Mouse (Mus musculus) fibroblast of lung, adult 2 months (primary cell): ENCODE measurements around the gene Tex29.
A peak's percentile ranks its signal among the peaks of the same experiment; 100 is the strongest.

Source experiments
- DNase-seq: peaks from one replicate; pipeline ENCODE4 v3.0.0-alpha.2; 2011; ENCODE audit warnings: low read depth

Tex29 gene

DNA sequence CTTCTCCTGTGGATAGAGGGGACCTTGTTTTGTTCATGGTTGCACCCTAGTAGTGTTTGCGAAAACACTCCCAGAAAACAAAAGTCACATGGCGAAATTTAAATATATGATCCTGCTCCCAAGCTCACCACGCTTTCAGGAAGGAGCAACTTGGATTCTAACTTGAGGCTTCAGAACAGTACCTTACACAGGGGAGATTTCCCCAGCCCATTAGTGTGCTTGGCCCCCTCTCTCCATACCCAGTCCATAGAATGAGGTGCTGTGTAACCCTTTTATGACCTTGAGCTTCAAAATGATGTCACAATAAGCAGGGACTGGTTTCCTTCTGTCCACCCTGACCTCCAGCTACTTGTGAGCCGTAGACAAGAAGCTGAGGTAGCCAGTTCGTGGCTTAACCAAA is at the start of gene Tex29:
TSS of gene Tex29 (plus strand) at position 301 of the 400 bp plus-strand sequence.
- DNase-seq, result no peak

DNA sequence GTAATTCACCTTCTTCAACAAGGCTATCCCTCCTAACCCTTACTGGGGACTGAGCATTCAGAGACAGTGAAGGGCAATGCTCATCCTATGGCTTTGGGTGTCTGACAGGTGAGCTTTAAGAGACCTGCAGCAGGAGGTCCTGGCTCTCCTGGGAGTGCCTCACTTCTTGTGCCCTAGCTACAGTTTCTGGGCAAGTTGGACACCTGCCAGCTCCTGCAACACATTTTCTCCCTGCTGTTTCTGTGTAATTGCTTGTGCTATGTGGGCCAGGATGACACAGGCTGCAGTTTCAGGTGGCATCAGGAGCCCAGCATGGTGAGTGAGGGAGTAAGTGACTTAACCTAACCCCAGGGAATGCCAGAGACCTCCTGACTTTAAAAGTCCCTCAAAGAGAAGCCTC is 45.3 kb upstream of the Tex29 start:
- DNase-seq, result no peak

DNA sequence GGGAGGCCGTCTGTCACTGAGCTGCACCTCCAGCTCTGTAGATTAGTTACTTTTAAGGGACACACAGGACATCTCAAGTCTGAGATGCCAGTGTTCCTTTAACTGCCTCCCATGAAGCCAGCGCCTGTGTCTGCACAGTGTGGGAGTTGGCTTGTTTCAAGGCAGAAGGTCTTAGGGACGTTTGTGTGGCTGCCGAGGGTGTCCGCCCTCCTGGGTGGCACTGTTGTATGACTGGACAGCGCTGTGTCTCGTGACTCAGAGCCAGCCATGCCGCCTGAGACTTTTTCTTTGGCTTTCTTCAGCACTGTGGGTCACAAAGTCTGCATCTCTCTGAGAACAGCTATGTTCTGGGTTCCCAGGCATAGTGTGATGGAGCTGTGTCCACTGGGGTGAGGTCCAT is 43.1 kb upstream of the Tex29 start:
- no peak for DNase-seq

DNA sequence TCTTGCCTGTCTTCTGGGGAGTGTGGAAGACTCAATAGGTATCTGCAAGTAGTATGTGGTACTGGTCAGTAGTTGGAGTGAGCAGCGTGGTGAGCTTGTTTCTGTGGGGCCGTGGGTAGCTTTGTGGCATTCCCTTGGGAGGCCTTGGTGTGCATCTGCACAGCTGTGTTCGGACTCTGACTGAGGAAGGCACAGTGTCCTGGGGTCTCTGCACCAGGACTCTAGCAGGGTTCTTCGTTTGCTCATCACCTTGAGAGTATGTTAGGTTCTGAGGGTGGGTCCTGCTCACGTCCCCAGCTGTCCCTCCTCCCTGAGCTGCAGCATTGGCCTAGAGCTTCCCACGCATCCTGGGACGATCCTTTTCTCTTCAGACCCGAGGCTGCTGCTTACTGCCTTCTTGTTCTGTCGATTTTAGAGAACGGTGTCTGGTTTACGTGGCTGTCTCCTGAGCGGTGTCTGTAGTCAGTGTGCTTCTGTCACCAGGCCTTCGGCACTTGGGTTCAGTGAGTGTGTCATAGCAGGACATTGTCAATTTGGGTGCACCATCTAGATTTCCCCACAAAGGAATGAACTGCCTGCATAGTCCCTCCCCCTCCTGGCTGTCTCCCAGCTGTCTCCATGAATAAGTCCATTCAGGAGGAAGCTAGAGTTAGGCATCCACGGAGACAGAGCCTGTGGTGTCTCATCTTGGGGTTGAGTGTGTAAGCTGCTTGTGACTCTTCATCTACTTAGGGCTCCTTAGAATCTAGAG is 42.4 kb upstream of the Tex29 start:
- peak; percentile 38 for DNase-seq

DNA sequence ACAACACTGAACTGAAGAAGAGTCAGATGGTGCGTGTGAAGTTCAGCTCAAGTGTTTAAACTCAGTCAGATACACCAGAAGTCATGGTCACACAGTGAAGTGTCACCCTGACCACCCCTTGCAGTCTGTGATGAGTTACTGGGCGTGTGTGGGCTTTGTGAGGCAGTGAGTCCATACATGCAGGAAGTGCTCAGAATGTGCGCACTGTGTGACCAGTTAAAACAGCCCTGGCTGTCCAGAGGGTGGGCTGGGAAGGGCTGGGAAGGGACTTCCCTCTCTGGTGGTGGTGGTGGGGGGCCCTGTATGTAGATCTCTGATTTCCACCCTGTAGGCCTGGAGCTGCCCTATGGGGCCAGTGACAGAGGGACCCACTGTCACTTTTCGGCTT is 41.8 kb upstream of the Tex29 start:
- DNase-seq, result no peak

DNA sequence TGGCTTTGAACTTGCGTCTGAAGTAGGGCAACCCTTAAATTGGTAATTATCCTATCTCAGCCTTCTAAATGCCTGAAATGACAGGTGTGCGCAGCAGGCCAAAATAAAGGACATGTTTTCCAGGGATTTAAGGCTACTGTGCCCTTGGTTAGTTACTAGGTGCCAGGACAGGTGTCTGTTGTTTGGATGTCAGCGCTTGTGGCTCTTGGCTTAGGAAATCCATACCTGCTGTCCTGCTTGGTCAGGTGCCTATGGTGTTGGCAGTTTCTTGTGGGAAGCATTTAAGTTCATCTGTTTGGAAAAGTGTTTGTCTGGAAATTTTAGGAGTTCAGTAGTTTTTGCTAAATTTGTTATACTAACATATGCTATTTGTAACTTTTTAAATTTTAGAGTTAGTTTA is 41.2 kb upstream of the Tex29 start:
- DNase-seq, result no peak

DNA sequence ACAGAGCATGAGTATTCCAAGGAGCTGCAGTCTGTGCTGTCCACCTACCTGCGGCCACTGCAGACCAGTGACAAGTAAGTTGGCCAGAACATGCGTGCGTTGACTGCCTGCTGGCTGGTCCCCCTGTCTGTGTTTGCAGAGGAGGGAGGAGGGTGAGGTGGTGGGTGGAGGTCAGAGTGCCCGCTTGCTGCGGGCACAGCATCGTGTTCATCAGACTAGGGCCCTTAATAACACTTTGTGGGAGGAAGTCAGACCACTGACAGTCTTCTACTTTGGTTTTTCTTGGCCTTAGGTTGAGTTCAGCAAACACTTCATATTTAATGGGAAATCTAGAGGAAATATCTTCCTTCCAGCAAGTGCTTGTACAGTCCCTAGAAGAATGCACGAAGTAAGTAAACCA is 39.8 kb upstream of the Tex29 start:
- DNase-seq, result no peak

DNA sequence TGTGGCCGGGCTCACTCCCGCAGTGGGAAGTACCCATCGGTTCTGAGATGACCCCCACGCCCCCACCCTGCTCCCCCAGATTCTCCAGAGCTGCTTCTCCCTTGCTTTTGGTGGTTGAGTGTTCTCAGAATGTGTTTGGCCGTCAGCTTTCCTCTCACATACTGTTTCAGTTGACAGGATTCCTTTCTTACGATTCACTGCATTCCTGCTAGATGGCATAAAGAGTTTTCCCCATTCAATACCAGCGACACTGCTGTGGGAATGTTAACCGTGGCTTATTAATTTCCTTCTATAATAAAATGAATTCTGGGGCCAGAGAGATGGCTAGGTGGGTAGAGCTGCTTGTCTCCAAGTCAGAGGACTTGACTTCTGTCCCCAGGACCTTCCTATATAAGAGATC is 38.7 kb upstream of the Tex29 start:
- DNase-seq, result peak; percentile 42

DNA sequence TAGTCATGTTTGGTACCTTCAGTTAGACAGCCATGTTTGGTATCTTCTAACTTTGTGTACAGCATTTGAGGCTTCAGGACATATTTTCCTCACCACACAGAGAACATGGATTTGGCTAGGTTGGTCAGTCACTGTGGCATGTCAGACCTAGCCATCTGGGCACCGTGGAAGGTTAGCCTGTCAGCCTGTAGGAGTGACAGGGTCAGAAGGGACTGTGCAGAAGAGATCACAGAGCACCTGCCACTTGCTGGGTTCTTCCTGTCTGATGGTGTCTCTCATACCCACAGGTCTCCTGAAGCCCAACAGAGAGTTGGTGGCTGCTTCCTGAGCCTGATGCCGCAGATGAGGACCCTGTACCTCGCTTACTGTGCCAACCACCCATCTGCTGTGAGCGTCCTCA is 35.4 kb upstream of the Tex29 start:
- DNase-seq, result no peak

DNA sequence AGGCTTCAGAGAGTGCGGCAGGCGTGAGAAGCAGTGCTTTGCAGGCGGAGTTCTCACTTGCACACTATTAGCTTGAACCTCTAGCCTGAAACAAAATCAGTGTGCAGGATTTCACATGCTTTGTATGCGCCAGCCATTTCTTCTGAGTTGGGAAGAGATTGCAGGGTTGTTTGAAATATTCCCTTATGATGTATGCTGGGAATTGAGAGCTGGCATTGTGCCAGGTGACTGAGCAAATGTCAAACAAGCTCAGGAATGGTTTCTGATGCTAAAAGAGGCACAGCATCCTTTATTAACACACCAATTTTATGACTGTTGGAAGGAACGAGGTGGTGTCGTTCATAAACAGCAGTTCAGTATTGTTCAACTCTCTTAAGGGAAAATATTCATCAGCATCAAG is 34.0 kb upstream of the Tex29 start:
- DNase-seq, result no peak

DNA sequence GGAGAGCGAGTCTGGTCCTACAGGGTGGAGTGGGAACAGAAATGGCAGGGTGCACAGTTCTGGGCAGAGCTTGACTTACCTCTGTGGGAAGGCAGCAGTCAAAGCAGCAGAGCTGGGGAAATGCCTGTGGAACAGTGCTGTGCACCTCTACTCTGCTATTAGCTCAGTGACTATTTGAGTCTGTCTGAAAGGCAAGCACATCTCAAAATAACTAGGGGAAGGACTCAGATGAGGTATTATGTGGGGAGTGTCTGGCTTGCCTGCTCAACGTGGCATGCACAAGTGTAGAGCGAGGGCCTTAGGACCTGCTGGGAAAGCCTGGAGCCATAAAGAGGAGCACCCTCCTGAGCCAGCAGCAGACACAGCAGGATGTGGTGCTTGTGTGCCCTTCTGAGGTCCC is 32.9 kb upstream of the Tex29 start:
- no peak for DNase-seq

DNA sequence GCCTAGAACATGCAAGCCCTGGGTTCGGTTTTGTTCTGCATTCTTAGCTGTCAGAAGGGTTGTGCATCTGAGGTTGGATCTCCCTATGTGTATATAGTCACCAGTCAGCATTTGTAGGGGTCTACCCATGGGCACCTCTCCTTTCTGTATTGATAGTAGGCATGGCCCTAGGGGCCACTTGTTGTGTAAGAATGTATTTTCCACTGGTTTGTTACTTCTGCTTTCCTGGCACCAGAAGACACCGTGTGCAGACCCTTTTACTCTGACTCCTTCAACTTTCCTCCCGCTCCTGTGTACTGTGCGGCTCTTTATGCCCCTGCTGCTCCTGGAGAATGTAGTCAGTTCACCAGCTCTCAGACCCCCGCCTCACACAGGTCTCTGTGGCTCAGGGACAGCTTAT is 32.2 kb upstream of the Tex29 start:
- no peak for DNase-seq

DNA sequence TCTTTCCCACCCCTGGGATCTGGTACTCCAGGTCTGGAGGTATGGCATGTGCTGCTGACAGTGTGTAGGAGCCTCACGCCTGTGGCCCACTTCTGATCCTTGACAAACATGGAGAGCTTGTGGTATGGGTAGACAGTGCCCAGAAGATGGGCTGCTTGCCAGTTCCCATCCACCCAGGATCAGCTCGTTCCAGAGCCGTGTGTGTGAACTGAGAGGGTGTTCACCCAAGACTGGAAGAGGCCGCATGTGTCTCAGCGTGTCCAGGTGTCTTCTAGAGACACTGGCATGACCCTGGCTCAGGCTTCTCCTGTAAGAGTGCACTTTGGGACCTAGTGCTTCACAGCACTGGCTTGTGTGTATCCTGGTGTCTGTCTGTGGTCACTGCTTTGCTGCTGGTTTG is 29.8 kb upstream of the Tex29 start:
- no peak for DNase-seq

DNA sequence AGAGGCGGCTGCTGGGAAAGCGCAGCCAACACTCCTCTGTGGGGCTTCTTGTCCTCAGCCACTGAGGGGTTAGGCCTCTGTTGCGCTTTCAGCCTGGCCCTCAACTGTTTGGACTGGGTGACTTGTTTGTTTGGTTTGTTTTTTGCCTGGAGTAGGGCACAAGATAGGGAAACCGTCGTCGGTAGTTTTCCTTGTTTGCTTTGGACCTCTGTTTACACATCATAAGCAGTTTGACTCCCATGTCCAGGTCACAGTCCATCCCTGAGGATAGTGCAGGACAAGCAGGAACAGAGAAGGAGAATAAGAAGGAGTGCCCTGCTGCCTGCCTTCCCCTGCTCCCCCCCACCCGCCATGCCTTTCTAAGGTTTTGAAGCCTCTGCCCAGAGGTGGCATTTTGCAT is 26.5 kb upstream of the Tex29 start:
- no peak for DNase-seq

DNA sequence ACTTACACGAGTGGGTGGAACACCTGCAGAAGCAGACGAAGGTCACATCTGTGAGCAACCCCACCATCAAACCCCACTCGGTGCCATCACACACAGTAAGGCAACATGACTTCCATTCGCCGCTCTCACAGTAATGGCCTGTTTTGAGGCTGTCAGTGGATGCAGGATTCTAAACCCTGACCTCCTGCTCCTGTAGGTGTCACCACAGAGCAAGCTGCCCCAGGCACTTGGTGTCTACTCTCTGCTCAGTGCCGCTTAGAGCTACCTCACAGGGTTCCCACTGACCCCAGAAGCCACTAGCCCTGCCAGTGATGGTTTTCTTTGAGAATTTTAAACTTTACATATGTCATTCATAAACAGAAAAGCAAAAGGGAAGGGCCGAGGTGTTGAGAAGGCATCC is 25.1 kb upstream of the Tex29 start:
- no peak for DNase-seq

DNA sequence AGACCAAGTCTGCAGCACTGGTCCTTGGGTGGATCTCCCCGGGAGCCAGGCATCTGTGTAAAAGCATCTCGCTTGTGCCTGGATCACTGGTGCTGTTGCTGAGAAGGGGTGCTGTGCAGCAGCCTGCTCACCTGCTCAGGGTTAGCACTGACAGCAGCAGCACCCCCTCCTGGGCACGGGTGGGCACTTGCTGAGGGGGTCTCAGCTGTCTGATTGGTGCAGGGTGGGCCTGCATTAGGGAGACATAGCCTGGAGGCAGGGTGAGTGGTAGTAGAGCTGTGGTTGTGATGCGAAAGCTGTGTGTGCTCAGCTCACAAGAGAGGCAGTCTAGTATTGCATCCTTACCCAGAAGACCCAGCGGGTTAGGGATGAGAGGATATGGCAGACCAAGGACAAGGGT is 20.1 kb upstream of the Tex29 start:
- DNase-seq, result no peak

DNA sequence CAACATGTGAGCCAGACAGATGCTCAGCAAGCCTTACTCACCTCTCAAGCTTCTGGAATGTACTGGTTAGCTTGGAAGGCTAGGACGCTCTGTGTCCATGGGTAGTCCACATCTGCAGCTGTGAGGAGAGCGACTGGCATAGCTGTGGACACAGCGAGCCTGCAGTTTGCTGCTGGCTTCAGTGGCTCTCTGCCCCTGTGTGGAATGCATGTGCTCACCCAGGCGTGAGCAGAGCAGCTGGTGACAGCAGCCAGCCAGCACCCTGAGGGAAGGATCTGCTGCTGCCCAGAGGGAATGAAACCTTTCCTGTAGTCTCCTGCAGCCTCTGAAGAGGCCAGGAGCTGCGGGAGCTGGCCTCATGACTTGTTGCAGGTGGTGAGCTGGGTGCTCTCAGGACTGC is 19.7 kb upstream of the Tex29 start:
- DNase-seq, result no peak

DNA sequence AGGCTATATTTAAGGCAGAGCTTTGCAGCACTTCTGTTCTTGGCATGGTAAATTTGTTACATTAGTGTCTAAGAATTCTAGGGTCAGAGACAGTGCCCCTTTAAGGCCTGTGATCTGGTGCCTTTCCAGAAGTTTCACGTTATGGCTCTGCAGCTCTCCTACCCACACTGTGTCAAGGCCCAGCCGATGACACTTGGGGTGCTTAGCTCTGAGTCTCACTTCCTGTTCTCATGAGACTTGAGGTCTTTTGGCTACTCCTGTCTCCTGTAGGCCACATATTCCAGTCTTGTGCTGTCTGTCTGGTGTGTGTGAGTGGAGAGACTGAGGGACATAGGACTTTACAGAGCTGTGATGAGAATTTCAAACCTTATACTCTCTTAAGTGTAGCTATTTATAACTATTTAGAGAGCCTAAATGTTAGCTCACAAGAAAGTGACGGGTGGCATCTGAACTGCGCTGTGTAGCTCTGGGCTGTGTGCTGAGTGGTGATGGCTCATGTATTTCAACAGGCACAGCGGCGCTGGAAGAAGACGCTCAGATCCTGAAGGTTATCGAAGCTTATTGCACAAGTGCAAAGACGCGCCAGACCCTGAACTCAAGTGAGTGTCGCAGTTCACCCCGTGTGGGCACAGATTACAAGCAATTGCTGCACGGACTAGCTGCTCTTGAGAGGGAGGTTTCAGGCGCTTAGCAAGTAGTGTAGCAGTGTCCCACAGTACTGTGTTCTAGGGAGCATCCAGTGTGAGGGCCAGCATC is 18.6 kb upstream of the Tex29 start:
- no peak for DNase-seq

DNA sequence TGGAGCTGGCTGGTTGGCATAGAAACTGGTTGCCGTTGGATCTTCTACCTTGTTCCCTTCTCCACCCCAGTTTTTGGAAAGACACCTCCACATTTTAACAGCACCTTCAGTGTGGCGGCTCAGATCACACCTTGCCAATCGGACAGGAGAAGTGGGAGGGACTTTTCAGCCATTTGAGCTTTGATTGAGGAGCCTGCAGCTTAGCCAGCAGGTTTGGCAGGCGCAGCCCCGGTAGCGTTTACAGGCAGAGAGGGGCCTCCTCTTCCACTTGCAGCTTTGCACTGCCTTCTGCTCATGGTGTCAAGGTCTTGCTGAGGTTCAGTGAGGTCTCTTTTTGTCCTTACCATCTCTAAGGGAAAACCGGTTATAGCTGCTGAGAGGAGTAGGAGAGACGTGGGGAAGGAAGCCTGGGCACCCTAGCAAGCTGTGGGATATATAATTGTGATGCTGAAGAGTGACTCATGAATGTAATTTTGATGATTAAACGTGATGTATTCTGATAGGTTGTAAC is 17.7 kb upstream of the Tex29 start:
- no peak for DNase-seq

DNA sequence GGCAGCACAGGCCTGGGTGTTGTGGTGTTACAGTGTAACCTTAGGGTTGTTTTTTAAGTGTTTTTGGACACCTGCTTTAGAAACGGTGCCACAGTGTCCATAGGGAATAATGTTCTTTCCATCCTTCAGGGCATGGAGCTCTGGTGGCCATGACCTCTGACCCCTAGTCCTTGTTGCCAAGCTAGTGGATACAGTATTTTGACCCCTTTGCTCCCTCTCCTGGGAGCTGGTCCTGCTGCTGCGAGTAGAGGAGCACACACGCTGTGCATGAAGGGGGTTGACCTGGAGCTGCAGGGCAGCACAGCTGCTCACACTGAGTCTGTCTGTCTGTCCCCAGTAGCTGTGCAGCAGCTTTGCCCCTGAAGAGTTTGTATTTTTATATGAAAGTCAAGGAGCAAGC is 14.5 kb upstream of the Tex29 start:
- no peak for DNase-seq

DNA sequence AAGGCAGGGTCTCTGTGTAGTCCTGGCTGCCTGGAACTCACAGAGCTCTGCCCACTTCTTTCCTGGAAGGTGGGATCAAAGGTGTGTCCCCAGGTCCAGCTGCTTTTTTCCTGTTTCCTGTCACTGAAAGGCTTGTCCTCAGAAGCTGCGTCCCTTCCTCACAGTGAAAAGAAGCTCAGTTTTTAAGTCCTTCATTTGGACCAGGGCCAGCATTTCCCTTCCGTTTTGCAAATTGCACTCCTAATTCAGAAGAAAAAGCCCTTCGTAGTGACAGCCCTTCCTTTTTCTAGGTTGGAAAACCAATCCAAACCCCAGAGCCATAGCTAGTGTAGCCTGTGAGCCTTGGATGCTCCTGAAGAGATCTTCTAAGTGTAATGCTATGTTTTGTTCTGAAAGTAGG is 13.0 kb upstream of the Tex29 start:
- DNase-seq, result no peak

DNA sequence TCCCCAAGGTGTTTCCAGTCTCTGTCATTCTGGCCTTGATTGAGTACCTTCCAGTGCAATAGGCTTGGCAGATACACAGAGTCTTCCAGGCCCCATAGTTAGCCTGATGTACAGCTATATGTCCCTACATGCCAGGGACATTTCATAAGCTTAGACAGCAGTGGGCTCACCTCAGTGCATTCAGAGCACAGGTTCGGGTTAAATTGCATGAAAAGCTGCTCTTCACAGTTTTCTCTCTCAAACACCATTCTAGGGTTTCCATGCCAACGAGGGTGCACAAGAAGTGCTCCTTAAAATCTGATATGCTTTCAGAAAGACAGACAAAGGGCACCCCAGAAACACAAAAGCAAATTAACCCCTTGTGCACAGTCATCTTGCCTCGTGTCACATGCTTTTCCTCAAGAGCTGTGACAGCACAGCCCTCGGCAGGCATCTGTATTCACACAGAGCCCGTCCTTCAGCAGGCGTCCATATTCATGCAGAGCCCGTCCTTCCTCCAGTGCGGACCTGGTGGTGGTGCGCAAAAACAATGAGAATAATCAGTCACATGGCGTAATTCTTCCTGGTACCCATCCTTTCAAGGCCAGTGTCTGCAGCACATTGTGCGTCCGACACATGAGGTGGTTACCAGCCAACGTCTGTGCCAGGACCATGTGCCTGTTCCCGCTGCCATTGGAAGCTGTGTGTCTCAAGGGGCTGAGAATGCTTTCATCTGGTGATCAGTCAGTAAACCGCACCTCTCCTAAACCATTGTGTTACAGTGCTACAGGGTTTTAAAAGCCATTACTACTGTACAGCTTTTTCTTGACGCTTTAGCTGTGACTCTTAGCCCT is 9.8 kb upstream of the Tex29 start:
- no peak for DNase-seq

DNA sequence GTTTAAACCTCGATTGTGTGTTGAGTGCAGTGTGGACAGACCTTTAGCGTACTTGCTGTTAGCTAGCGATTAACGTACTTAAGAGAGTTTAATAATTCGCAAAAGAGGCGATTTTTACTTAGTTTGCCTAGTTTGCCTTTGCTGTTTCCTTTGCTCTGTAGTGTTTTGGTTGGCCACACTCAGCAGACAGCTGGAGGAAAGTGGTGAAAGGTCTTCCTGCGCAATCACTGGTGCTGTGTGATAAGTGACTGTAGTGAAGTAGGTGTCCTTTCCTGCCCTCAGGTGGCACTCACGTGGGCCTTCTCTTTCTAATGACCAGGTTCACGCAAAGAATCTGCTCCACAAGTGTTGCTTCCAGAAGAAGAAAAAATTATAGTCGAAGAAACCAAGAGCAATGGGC is 9.1 kb upstream of the Tex29 start:
- no peak for DNase-seq
